Mouse (Mus musculus): ENCODE measurements around the gene Nr1h2. TPM values are rescaled to one million over a fixed set of nuclear protein-coding genes. Genes with fewer than 3 reads are reported as not detected.

The Nr1h2 gene
- polyA plus RNA-seq, 1 experiment: not detected

DNA sequence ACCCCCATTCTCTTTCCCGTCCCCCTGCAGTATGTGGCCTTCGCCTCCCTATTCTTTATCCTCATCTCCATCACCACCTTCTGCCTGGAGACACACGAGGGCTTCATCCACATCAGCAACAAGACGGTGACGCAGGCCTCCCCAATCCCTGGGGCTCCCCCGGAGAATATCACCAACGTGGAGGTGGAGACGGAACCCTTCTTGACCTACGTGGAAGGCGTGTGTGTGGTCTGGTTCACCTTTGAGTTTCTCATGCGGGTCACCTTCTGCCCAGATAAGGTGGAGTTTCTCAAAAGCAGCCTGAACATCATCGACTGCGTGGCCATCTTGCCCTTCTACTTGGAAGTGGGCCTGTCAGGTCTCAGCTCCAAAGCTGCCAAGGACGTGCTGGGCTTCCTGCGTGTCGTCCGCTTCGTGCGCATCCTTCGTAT lies 41.4 kb upstream of the Nr1h2 start:
- TF ChIP-seq POLR2A (IDR thresholded peaks at IDR 0.05; ENCODE audit: insufficient read depth, low read depth, low read length) (no peak), CTCF (IDR thresholded peaks at IDR 0.05; ENCODE audit: insufficient read depth, low read depth, low read length) (no peak)
- no peak overlapping the region for H3K27ac ChIP-seq (ENCODE audit: insufficient read depth, low read depth, low read length)
- 94% methylated on average over 20 of the region's 20 CpGs for WGBS
- H3K4me1 ChIP-seq (ENCODE audit: control insufficient read depth, insufficient read depth, low read length): peaks cover 40% of the 10 kb centered on the region
- H3K4me3 ChIP-seq (ENCODE audit: insufficient read depth, low read depth, low read length): no peak overlapping the region

DNA sequence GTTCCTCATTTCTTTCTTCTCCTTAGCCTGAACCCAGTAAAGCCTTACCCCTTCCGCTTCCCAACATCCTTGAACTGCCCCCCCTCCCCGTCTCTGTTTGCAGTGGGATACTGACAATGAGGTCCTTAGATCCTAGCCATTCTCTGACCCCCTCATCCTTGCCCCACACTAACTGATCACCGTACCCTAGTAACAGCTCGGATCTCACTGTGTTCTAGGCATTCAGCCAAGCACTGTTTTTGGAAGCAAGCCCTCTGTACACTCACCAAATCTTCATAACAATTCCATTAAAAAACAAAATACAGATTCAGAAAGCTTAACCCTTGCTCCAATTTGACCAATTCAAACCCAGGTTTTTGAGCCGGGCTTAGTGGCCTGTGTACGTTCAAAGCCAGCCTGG lies 40.5 kb upstream of the Nr1h2 start:
- peaks cover 48% of the 10 kb centered on the region for H3K4me1 ChIP-seq (ENCODE audit: control insufficient read depth, insufficient read depth, low read length)
- WGBS: 8% methylated on average over 6 of the region's 6 CpGs
- H3K4me3 ChIP-seq (ENCODE audit: insufficient read depth, low read depth, low read length): peak overlapping the region; percentile 74
- no peak; the same call in 1 of the 2 replicates for TF ChIP-seq POLR2A (IDR thresholded peaks at IDR 0.05; ENCODE audit: insufficient read depth, low read depth, low read length)
- TF ChIP-seq CTCF (IDR thresholded peaks at IDR 0.05; ENCODE audit: insufficient read depth, low read depth, low read length): no peak
- peak overlapping the region; percentile 95 for H3K27ac ChIP-seq (ENCODE audit: insufficient read depth, low read depth, low read length)

DNA sequence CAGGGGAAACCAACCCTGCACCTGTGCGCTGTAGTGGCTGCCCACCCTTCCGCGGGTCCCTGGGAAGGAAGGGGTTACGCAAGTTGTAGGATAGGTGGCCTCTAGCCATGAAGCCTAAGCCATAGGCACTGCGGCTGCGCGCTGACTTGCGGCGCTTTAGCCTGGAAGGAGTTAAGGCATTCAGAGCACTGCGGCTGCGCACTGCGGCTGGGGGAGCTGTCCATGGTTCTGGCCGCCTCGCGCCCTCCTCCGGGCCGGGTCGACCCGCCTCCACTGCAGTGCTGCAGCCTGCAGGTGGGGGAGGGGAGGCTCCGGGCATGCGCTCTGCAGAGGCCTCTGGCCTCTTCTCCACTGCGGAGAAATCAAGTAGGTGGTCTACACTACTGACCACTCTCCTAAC lies 40.0 kb upstream of the Nr1h2 start:
- H3K4me3 ChIP-seq (ENCODE audit: insufficient read depth, low read depth, low read length): peak overlapping the region; percentile 74
- TF ChIP-seq CTCF (IDR thresholded peaks at IDR 0.05; ENCODE audit: insufficient read depth, low read depth, low read length) (no peak), POLR2A (IDR thresholded peaks at IDR 0.05; ENCODE audit: insufficient read depth, low read depth, low read length) (peak; percentile 43; the same call in 1 of the 2 replicates)
- whole genome bisulfite sequencing: under 1% methylated on average over 22 of the region's 22 CpGs
- peaks cover 52% of the 10 kb centered on the region for H3K4me1 ChIP-seq (ENCODE audit: control insufficient read depth, insufficient read depth, low read length)
- H3K27ac ChIP-seq (ENCODE audit: insufficient read depth, low read depth, low read length): peak overlapping the region; percentile 95

DNA sequence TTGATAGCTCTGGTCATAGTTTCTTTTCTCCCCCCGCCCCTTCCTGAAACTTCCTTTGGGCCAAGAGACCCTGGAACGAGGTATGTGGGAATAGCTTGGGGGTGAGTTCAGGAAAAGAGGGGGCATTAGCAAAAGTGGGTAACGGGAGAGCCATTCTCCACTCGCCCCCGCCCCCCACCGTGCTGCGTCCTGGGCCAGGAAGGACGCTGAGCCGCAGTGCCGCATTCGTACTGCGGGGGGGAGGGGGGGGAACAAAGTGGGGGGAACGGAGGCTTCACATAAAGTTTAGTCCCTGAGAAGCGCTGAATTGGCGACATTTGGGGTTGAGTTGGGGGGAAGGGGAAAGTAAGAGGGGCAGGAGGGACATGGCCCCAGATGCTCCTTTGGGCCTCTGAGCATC lies 39.3 kb upstream of the Nr1h2 start:
- TF ChIP-seq POLR2A (IDR thresholded peaks at IDR 0.05; ENCODE audit: insufficient read depth, low read depth, low read length): no peak
- no peak for TF ChIP-seq CTCF (IDR thresholded peaks at IDR 0.05; ENCODE audit: insufficient read depth, low read depth, low read length)
- Histone ChIP-seq H3K27ac (ENCODE audit: insufficient read depth, low read depth, low read length) (no peak overlapping the region), H3K4me3 (ENCODE audit: insufficient read depth, low read depth, low read length) (peak overlapping the region; percentile 74), H3K4me1 (ENCODE audit: control insufficient read depth, insufficient read depth, low read length) (peaks cover 58% of the 10 kb centered on the region)
- 4% methylated on average over 15 of the region's 15 CpGs for WGBS

DNA sequence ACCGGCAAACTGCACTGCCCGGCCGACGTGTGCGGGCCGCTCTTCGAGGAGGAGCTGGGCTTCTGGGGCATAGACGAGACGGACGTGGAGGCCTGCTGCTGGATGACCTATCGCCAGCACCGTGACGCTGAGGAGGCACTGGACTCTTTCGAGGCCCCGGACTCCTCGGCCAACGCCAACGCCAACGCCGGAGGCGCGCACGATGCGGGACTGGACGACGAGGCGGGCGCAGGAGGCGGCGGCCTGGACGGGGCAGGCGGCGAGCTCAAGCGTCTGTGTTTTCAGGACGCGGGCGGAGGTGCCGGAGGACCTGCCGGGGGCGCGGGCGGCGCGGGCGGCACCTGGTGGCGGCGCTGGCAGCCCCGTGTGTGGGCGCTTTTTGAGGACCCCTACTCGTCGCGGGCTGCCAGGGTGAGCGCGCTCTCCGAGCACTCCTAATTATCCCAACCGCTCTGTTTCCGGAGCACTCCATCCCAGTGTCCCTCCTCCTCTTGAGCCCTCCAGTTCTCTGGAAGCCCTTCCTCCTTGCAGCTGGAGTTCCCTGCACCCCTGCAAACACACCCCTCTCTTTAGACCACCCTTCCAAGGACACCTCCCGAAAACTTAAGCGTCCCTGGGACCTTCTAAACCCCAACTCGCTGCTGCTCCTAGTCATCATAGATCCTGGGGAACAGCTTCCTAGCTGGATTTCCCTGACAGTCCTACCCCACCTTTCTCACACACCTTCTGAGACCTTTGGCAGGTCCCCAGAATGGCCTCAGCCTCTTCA lies 37.8 kb upstream of the Nr1h2 start:
- Histone ChIP-seq H3K4me3 (ENCODE audit: insufficient read depth, low read depth, low read length) (peak overlapping the region; percentile 74), H3K27ac (ENCODE audit: insufficient read depth, low read depth, low read length) (peak overlapping the region; percentile 22), H3K4me1 (ENCODE audit: control insufficient read depth, insufficient read depth, low read length) (peaks cover 63% of the 10 kb centered on the region)
- 0% methylated on average over 60 of the region's 60 CpGs for WGBS
- TF ChIP-seq POLR2A (IDR thresholded peaks at IDR 0.05; ENCODE audit: insufficient read depth, low read depth, low read length) (no peak), CTCF (IDR thresholded peaks at IDR 0.05; ENCODE audit: insufficient read depth, low read depth, low read length) (no peak; the same call in 1 of the 2 replicates)

DNA sequence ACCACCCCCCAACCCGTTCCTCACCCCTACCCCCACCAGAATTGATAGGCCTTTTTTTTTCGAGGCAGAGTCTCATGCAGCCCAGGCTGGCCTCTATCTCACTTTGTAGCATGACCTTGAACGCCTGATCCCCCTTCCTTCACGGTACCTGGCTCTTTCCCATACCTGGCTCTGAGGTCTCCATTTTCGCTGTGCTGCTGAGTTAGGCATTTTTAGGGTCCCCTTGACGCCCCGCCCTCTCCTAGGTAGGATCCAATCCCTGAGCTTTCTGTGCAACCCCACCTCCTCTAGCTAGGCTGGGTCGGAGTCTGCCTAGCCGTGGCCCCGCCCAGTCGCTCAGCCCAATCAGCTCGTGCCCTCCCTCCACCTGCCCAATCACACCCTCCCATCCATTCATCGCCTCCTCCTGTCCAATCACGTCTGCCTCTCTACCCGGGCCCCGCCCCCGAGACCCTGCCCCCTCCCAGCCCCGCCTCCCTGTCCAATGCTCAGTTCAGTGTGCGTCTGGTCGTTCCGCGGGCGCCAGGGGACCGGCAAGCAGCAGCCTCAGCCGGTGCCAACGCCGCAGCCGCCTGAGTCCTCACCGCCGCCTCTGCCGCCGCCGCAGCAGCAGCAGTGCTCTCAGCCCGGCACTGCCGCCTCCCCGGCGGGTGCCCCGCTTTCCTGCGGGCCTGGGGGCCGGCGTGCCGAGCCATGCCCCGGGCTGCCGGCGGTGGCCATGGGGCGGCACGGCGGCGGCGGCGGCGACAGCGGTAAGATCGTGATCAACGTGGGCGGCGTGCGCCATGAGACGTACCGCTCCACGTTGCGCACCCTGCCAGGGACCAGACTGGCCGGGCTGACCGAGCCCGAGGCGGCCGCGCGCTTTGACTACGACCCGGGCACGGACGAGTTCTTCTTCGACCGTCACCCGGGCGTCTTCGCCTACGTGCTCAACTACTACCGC lies 36.9 kb upstream of the Nr1h2 start, which contains the start of gene Kcnc3:
Gene Kcnc3, plus strand, starts transcription at position 263 of the 946 bp plus-strand sequence.
- peaks cover 60% of the 10 kb centered on the region for H3K4me1 ChIP-seq (ENCODE audit: control insufficient read depth, insufficient read depth, low read length)
- peak within 1 kb of the TSS; percentile 90 for H3K4me3 ChIP-seq (ENCODE audit: insufficient read depth, low read depth, low read length)
- TF ChIP-seq POLR2A (IDR thresholded peaks at IDR 0.05; ENCODE audit: insufficient read depth, low read depth, low read length): peak; percentile 94
- no peak for TF ChIP-seq CTCF (IDR thresholded peaks at IDR 0.05; ENCODE audit: insufficient read depth, low read depth, low read length)
- peak within 1 kb of the TSS; percentile 47 for H3K27ac ChIP-seq (ENCODE audit: insufficient read depth, low read depth, low read length)
- under 1% methylated on average over 78 of the region's 80 CpGs for WGBS

DNA sequence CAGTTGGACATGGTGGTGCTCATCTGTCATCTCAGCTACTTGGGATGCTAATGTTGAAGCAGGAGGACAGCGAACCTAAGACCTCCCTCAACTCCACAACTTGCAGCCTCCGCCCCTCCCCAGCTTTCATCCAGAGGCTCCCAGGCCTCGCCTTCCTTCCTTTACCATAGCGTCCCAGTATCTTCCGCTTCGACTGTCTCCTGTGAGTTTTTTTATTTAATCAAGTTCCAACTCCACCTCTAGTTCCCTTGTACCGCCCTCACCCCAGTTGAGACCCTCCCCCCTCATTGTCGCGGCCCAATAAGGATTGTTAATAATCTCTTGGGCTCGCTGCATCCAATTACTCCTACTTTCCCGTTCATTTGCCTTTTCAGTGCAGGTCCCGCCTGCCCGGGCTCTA lies 36.2 kb upstream of the Nr1h2 start:
- 5% methylated on average over 13 of the region's 13 CpGs for WGBS
- 0 out of 2 replicates have a peak overlapping the region, but pooled peaks have one; percentile 47 for H3K27ac ChIP-seq (ENCODE audit: insufficient read depth, low read depth, low read length)
- TF ChIP-seq CTCF (IDR thresholded peaks at IDR 0.05; ENCODE audit: insufficient read depth, low read depth, low read length) (no peak), POLR2A (IDR thresholded peaks at IDR 0.05; ENCODE audit: insufficient read depth, low read depth, low read length) (no peak)
- H3K4me1 ChIP-seq (ENCODE audit: control insufficient read depth, insufficient read depth, low read length): peaks cover 55% of the 10 kb centered on the region
- H3K4me3 ChIP-seq (ENCODE audit: insufficient read depth, low read depth, low read length): peak overlapping the region; percentile 90

DNA sequence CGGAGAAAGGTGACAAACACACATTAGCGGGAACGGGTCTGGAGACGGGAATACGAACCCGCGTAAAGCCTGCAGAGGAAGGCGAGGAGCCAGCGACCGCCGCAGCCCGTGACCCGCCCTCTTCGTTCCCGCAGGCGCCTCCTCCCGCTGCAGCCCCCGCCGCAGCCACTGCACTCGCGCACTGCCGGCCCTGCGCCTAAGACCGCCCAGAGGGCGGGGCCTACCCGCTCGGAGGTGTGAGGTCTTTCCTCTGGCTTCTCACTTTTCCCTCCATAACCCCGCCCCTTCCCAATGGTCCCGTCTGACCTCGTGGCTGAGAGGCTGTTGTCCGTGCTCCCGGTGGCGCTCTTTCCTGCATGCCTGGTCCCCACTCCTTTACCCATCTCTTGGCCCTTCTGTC lies 35.4 kb upstream of the Nr1h2 start:
- Histone ChIP-seq H3K4me1 (ENCODE audit: control insufficient read depth, insufficient read depth, low read length) (peaks cover 52% of the 10 kb centered on the region), H3K4me3 (ENCODE audit: insufficient read depth, low read depth, low read length) (peak overlapping the region; percentile 90), H3K27ac (ENCODE audit: insufficient read depth, low read depth, low read length) (peak overlapping the region; percentile 47; the same call in 1 of the 2 replicates)
- under 1% methylated on average over 33 of the region's 33 CpGs for WGBS
- 0 out of 2 replicates have a peak, but pooled peaks have one; percentile 34 for TF ChIP-seq POLR2A (IDR thresholded peaks at IDR 0.05; ENCODE audit: insufficient read depth, low read depth, low read length)
- TF ChIP-seq CTCF (IDR thresholded peaks at IDR 0.05; ENCODE audit: insufficient read depth, low read depth, low read length): peak; percentile 14; the same call in 1 of the 2 replicates

Data from olfactory bulb, adult 2 months (tissue).